Mouse (Mus musculus) hindbrain, embryonic 16.5 days (tissue): ENCODE data around the gene Insc. TPM values are rescaled to one million over a fixed set of nuclear protein-coding genes. Genes with fewer than 3 reads are reported as not detected.

Experiments used
- ATAC-seq: fragments of 200-750 bp; cut with Nextera tagmentation; 2 replicates; pipeline ENCODE4 v1.8.0; 2017; ENCODE audit warnings: moderate TSS enrichment, moderate library complexity
- H3K27ac ChIP-seq: fragments of 300-500 bp; sonication (generic); 2 replicates; pipeline ENCODE4 v1.5.1; 2014; ENCODE audit warnings: low read depth, mild to moderate bottlenecking, control low read depth, low read length, moderate library complexity
- H3K27me3 ChIP-seq: fragments of 300-500 bp; sonication (generic); replicated peaks from 2 replicates; pipeline ENCODE4 v1.6.1; 2014; ENCODE audit warnings: low read length; ENCODE audit not compliant: control insufficient read depth, insufficient read depth
- H3K36me3 ChIP-seq: fragments of 300-500 bp; sonication (generic); 2 replicates; pipeline ENCODE4 v1.6.1; 2014; ENCODE audit warnings: mild to moderate bottlenecking, low read length, moderate library complexity, mixed read lengths; ENCODE audit not compliant: control insufficient read depth, insufficient read depth
- H3K4me1 ChIP-seq: fragments of 300-500 bp; sonication (generic); 2 replicates; pipeline ENCODE4 v1.6.1; 2014; ENCODE audit warnings: low read depth, low read length; ENCODE audit not compliant: control insufficient read depth, insufficient read depth
- H3K4me2 ChIP-seq: fragments of 300-500 bp; sonication (generic); 2 replicates; pipeline ENCODE4 v1.6.1; 2014; ENCODE audit warnings: mild to moderate bottlenecking, low read length, control low read depth, moderate library complexity
- H3K4me3 ChIP-seq: fragments of 300-500 bp; sonication (generic); 2 replicates; pipeline ENCODE4 v1.5.1; 2014; ENCODE audit warnings: mild to moderate bottlenecking, low read length, control low read depth, moderate library complexity
- H3K9ac ChIP-seq: fragments of 300-500 bp; sonication (generic); 2 replicates; pipeline ENCODE4 v1.6.1; 2014; ENCODE audit warnings: low read depth, mild to moderate bottlenecking, control low read depth, low read length, moderate library complexity
- H3K9me3 ChIP-seq: fragments of 300-500 bp; sonication (generic); 2 replicates; pipeline ENCODE4 v1.6.1; 2014; ENCODE audit warnings: mild to moderate bottlenecking, low read length, moderate library complexity; ENCODE audit not compliant: control insufficient read depth
- WGBS: fragments of 180-500 bp; shearing (Covaris S2); extraction: QIAGEN DNeasy Blood & Tissue Kit; methylation state at CpG from one replicate; pipeline ENCODE4 v1.1.7; 2014; 5-methylcytosine and 5-hydroxymethylcytosine counted together
- polyA plus RNA-seq: library from polyadenylated mRNA; unstranded; fragments of >200 nt; fragmentation: Nextera tagmentation; extraction: Ambion mirVana; gene quantifications from 2 replicates; pipeline ENCODE4 v1.2.1, GENCODE M21; 2015

Insc gene
- polyA plus RNA-seq, 1 experiment from 2014 or later, result 4.1 TPM

DNA sequence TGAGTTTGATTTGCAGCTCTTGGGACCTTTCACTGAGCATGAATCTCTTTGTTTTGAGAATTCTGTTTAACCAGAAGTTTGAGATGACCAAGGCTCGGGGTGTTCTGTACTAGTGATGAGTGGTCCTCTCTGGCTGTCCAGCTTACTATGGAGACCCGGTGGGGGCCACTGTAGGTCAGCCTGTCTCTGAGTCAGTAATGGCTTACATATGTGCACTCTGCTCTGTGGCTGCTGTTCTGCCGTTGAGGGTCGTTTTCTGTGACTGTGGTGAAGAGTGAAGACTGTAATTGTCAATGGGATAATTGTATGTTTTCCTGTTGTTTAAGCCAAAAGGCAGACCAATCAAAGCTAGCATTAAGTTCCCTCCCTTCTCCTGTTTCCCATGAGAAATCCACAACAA, 30.3 kb downstream of the Insc start:
- 74% methylated on average over 4 of the region's 4 CpGs for whole genome bisulfite sequencing
- no peaks in the 10 kb centered on the region for H3K36me3 ChIP-seq

DNA sequence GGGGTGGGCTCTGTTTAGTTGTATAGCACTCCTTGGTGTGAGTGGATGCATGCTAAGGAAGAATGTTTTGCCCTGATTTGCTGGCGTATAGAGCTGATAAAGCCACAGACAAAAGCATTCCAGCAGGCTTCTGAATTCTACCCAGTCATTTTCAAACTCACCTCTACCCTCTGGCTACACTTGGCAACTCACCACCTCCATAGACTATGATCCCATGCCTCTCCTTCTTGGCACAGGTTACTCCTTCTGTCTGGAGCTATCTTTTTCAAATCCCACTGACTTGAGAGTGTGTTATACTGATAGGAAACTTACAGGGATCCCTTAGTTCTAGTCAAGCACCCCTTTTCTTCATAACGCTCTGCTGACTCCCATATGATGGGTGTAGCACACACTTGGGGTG, 32.4 kb downstream of the Insc start:
- no peak overlapping the region for H3K4me2 ChIP-seq
- H3K36me3 ChIP-seq, result no peaks in the 10 kb centered on the region
- H3K27me3 ChIP-seq, result no peaks in the 10 kb centered on the region
- H3K9me3 ChIP-seq, result no peaks in the 10 kb centered on the region
- 90% methylated on average over 2 of the region's 2 CpGs for WGBS
- no peak overlapping the region for H3K9ac ChIP-seq
- H3K4me1 ChIP-seq, result no peaks in the 10 kb centered on the region
- no peak overlapping the region for H3K27ac ChIP-seq
- no peak for ATAC-seq
- no peak overlapping the region for H3K4me3 ChIP-seq

More for the DNA sequence above, 30.3 kb downstream of the Insc start:
- Histone ChIP-seq H3K9ac (no peak overlapping the region), H3K4me1 (no peaks in the 10 kb centered on the region), H3K9me3 (no peaks in the 10 kb centered on the region), H3K4me2 (no peak overlapping the region), H3K27ac (no peak overlapping the region), H3K4me3 (no peak overlapping the region), H3K27me3 (no peaks in the 10 kb centered on the region)
- ATAC-seq, result no peak

DNA sequence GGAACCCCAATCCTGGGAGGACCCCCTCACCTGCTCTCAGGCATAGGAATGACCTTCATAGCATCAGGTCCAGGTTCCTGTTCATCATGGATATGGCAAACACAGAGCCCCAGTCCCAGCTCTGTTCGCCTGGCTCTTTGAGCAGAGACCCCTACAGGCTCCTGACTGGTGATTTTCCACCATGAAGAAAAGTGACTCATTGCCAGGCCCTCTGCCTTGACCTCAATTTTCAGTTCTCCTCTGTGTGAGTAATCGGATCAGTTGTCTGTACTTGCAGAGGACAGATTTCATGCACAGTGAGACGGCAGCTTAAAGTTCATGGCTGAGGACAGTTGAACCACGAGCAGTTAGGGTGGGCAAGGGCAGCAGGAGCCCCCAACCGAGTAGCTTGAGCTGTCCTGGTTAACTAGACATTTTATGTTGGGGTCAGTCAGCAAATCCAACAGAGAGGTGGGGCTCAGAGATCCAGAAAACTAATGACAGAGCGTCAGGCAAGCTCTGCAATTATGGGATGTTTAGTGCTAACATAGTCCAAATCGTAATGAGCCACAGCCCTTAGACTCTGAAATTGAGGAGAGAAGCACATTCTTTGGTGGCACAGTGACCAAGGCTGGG, 34.8 kb downstream of the Insc start:
- Histone ChIP-seq H3K27me3 (no peaks in the 10 kb centered on the region), H3K9ac (no peak overlapping the region), H3K9me3 (no peaks in the 10 kb centered on the region), H3K4me2 (no peak overlapping the region), H3K4me3 (no peak overlapping the region), H3K4me1 (no peaks in the 10 kb centered on the region), H3K27ac (no peak overlapping the region), H3K36me3 (no peaks in the 10 kb centered on the region)
- 85% methylated on average over 7 of the region's 7 CpGs for WGBS
- ATAC-seq, result no peak

DNA sequence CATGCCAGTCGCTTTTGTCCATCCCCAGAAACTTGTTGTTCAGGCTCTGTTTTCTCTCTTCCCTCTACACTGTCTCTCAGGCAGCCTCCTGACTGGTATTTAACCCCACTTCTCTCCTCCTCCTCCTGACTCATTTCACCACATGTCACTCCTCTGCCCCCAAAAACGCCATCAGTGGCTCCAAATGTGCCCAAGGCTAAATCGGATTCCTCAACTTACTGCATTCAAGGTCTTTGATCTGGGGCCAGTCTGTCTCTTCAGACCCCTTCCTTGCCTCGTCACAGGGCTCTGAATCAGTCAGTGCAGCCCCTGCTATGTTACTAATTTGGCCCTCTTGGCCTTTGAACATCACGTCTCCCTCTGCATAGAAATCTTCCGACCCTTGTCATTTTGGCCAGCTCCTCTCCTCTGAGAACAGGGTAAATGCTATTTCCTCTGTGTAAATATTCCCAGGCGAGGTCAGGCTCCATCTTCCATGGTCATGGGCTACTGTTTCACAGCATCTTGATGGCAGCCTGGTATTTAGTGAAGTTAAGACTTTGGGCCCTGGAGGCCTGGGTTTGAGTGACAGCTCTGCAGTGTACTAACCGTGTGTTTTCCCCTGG, 35.7 kb downstream of the Insc start:
- H3K9me3 ChIP-seq, result no peaks in the 10 kb centered on the region
- no peak for ATAC-seq
- no peaks in the 10 kb centered on the region for H3K36me3 ChIP-seq
- H3K4me3 ChIP-seq, result no peak overlapping the region
- WGBS, result 72% methylated on average over 8 of the region's 8 CpGs
- no peak overlapping the region for H3K4me2 ChIP-seq
- H3K27ac ChIP-seq, result no peak overlapping the region
- no peaks in the 10 kb centered on the region for H3K4me1 ChIP-seq
- no peaks in the 10 kb centered on the region for H3K27me3 ChIP-seq
- no peak overlapping the region for H3K9ac ChIP-seq

DNA sequence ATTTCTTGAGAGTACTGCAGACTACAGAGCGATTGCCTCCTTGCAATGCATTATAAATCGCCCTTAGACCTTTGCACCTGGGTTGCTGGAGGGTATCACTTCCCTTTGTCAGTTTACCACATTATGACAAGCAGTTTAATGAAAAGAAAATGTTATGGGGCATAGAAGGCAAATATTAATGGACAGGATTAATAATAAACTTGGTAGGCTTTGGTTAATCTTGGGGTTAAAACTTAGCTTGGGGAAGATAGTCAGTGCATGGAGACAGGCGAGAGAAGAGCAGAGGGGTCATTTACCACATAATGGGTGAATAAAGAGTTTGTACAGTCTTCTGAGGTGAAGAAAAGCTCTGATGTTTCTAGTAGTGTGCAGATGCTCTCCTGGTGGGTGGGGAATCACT, 39.8 kb downstream of the Insc start:
- no peaks in the 10 kb centered on the region for H3K9me3 ChIP-seq
- 80% methylated on average over 3 of the region's 3 CpGs for WGBS
- no peak overlapping the region for H3K4me3 ChIP-seq
- H3K4me2 ChIP-seq, result no peak overlapping the region
- no peaks in the 10 kb centered on the region for H3K36me3 ChIP-seq
- H3K27ac ChIP-seq, result no peak overlapping the region
- no peak for ATAC-seq
- no peaks in the 10 kb centered on the region for H3K27me3 ChIP-seq
- H3K9ac ChIP-seq, result no peak overlapping the region
- no peaks in the 10 kb centered on the region for H3K4me1 ChIP-seq

DNA sequence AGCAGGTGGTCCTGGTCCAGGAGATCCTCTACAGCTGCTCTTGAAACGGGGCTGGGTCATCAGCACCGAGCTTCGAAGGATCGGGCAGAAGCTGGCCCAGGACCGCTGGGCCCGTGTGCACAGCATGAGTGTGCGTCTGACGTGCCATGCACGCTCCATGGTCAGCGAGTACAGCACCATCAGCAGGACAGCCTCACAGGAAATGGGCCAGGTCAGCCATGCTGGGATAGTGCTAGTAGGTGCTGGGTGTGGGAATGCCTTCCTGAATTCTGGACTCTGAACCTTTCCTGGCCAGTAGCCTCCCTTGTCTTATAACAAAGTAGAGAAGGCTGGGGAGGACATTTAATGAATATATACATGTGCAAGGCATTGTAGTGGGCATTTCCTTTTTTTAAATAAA, 47.6 kb downstream of the Insc start:
- Histone ChIP-seq H3K27me3 (no peaks in the 10 kb centered on the region), H3K4me3 (no peak overlapping the region), H3K4me1 (no peaks in the 10 kb centered on the region), H3K9ac (no peak overlapping the region), H3K27ac (no peak overlapping the region), H3K36me3 (no peaks in the 10 kb centered on the region), H3K4me2 (no peak overlapping the region), H3K9me3 (no peaks in the 10 kb centered on the region)
- ATAC-seq, result no peak
- WGBS, result 94% methylated on average over 10 of the region's 10 CpGs

DNA sequence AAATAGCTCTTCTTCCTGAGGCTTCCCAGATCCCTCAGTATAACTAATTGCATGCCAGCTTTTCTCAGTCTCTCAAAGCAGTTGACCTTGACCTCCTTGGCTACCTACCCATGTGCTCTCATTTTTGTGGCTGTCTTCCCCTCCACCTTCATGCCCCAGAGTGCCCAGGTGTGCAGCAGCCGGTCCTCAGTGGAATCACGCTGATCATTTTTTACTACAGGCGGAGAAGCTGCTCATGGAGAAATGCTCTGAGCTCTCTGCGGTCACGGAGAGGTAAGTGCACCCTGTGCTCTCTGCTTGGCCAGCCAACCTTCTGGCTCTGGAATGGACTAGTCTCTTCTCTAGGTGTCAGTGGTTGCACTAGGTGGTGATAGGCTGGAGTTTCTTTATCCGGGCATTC, 48.5 kb downstream of the Insc start:
- H3K27ac ChIP-seq, result no peak overlapping the region
- no peak overlapping the region for H3K4me3 ChIP-seq
- H3K9ac ChIP-seq, result no peak overlapping the region
- no peak for ATAC-seq
- H3K4me1 ChIP-seq, result no peaks in the 10 kb centered on the region
- H3K9me3 ChIP-seq, result no peaks in the 10 kb centered on the region
- 92% methylated on average over 6 of the region's 6 CpGs for WGBS
- no peaks in the 10 kb centered on the region for H3K36me3 ChIP-seq
- H3K4me2 ChIP-seq, result no peak overlapping the region
- H3K27me3 ChIP-seq, result no peaks in the 10 kb centered on the region

DNA sequence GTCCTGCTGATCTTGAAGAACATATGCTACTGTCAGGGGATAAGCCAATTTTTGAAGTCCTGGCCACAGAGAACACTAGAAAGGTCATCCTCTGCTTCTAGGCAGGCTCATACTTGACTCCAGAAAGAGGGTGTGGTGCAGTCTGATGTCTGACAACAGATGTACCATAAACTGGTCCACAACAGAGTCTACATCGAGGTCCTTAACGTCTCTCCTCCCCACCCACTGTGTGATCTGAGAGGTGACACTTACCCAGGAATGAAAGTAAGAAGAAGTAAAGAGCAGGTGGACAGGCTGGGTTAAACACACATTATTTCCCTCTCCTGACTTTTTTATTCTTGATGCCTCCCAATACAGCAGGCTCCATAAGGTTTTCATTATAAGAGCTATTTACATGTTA, 50.9 kb downstream of the Insc start:
- no peaks in the 10 kb centered on the region for H3K9me3 ChIP-seq
- H3K4me3 ChIP-seq, result no peak overlapping the region
- H3K27ac ChIP-seq, result no peak overlapping the region
- 82% methylated on average over 2 of the region's 2 CpGs for WGBS
- no peak for ATAC-seq
- no peaks in the 10 kb centered on the region for H3K27me3 ChIP-seq
- no peak overlapping the region for H3K9ac ChIP-seq
- no peak overlapping the region for H3K4me2 ChIP-seq
- no peaks in the 10 kb centered on the region for H3K4me1 ChIP-seq
- no peaks in the 10 kb centered on the region for H3K36me3 ChIP-seq

DNA sequence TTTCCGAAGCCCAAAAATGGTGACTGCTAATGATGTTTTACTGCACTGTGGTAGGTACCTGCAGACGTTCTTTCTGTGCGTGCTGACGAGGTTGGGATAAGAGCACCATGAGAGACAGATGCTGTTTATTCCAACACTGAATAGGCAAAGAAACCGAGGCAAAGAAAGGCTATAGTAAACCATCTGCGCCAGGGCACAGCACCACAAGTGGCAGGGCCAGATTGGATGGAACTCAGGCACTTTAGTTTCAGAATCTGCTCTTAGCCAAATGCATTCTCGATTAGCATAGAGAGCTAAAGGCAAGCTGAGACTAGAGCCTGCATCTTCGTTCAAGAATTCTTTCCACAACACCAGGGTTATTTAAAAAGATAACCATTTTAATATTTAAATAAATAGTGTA, 59.1 kb downstream of the Insc start:
- 76% methylated on average over 8 of the region's 8 CpGs for WGBS
- H3K27me3 ChIP-seq, result no peaks in the 10 kb centered on the region
- no peaks in the 10 kb centered on the region for H3K4me1 ChIP-seq
- no peak for ATAC-seq
- H3K36me3 ChIP-seq, result no peaks in the 10 kb centered on the region
- no peak overlapping the region for H3K4me3 ChIP-seq
- no peaks in the 10 kb centered on the region for H3K9me3 ChIP-seq
- H3K4me2 ChIP-seq, result no peak overlapping the region
- H3K27ac ChIP-seq, result no peak overlapping the region
- H3K9ac ChIP-seq, result no peak overlapping the region
